Mouse (Mus musculus): Measurements from ENCODE around the gene Tldc2.

DNA sequence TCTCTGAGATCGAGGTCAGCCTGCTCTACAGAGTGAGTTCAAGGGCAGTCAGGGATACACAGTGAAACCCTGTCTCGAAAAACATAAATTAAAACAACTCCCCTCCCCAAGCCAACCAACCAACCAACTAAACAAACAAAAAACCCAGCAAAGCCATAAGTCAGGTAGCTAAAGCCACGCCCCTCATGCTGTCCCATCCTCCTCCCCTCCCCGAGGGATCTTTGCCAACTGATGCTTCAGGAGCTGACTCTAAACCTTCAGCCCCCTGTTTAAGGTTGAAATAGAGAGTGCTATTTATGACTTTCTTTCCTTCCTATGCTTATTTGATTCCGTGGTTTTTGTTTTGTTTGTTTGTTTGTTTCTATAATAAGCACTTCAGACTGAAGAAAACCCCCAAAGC, 39.9 kb upstream of the Tldc2 start:
- TF ChIP-seq POLR2A (IDR thresholded peaks at IDR 0.05; ENCODE audit: control insufficient read depth, extremely low read depth, insufficient read depth, low read length, poor library complexity) (no peak), CTCF (IDR thresholded peaks at IDR 0.05; ENCODE audit: borderline replicate concordance, control insufficient read depth, extremely low read depth, insufficient read depth, low read length, poor library complexity) (no peak)
